Mouse (Mus musculus): ENCODE results near the gene Acsl3. TPM values are rescaled to one million over a fixed set of nuclear protein-coding genes. Genes with fewer than 3 reads are reported as not detected.

The Acsl3 gene
- polyA plus RNA-seq, 1 experiment from 2014 or later, result 66.9 TPM

GRCm38 (mm10) chr1:78642197-78642596 lies 15.4 kb upstream of the Acsl3 start:
- H3K9ac ChIP-seq (ENCODE audit: low read depth, low read length), result no peak overlapping the region
- H3K9me3 ChIP-seq (replicated peaks; ENCODE audit: control insufficient read depth, low read length), result no peaks in the 10 kb centered on the region
- no peaks in the 10 kb centered on the region for H3K4me1 ChIP-seq (ENCODE audit: control insufficient read depth, insufficient read depth, low read length)
- WGBS (ENCODE audit: insufficient replicate concordance), result 79% methylated on average over 2 of the region's 2 CpGs
- no peak overlapping the region for H3K4me3 ChIP-seq (ENCODE audit: low read depth, low read length)
- ATAC-seq (replicated peaks; ENCODE audit: insufficient number of reproducible peaks, low FRiP score, low TSS enrichment), result no peak
- no peaks in the 10 kb centered on the region for H3K27me3 ChIP-seq (ENCODE audit: control insufficient read depth, insufficient read depth, low read length)
- H3K36me3 ChIP-seq (ENCODE audit: control insufficient read depth, insufficient read depth, low read length), result no peaks in the 10 kb centered on the region
- H3K4me2 ChIP-seq, result no peak overlapping the region
- no peak overlapping the region for H3K27ac ChIP-seq (ENCODE audit: low read depth, low read length)

- Histone ChIP-seq H3K27me3 (ENCODE audit: control insufficient read depth, insufficient read depth, low read length) (no peaks in the 10 kb centered on the region), H3K4me2 (no peak overlapping the region), H3K4me3 (ENCODE audit: low read depth, low read length) (no peak overlapping the region), H3K4me1 (ENCODE audit: control insufficient read depth, insufficient read depth, low read length) (no peaks in the 10 kb centered on the region), H3K36me3 (ENCODE audit: control insufficient read depth, insufficient read depth, low read length) (no peaks in the 10 kb centered on the region), H3K27ac (ENCODE audit: low read depth, low read length) (no peak overlapping the region), H3K9me3 (replicated peaks; ENCODE audit: control insufficient read depth, low read length) (no peaks in the 10 kb centered on the region), H3K9ac (ENCODE audit: low read depth, low read length) (no peak overlapping the region)
- WGBS (ENCODE audit: insufficient replicate concordance), result 70% methylated on average over 8 of the region's 8 CpGs
- no peak for ATAC-seq (replicated peaks; ENCODE audit: insufficient number of reproducible peaks, low FRiP score, low TSS enrichment)
Measured at GRCm38 (mm10) chr1:78647317-78647885, 10.2 kb upstream of the Acsl3 start.

DNA sequence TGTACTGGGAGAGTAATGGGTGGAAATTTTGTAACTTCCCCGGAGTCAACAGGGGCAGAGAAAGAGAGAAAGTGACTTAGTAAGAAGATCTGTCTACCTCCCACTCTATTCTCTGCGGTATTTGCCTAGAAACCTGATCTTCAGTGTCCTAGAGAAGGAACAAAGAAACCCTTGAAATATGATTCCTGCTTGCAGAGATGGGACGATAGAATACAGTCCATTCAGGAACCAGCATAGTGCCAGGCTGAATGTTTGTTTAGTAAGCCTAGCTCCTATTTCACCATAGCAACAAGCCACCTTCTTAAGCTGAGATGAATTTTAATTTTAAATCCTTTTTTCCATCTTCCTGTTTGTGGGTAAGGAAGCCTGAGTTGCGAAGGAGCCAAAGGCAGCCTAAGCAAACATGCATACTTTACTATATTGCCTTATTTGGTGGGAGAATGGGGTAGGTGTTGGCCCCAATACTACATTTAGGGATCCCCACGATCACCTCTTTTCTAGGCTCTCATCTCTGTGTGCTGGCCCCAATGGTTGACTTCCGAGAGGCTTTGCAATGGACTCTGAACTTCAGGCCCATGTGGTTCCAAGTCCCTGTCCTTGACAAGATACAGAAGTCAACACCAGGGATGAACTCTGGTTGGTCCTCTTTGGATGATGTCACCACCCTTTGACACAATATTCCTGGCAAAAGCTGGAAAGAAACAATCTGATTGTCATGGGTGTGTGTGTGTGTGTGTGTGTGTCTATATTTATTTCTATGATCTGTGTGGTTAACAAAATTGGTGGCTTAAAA lies 8.2 kb upstream of the Acsl3 start:
- 53% methylated on average over 6 of the region's 6 CpGs for WGBS (ENCODE audit: insufficient replicate concordance)
- ATAC-seq (replicated peaks; ENCODE audit: insufficient number of reproducible peaks, low FRiP score, low TSS enrichment), result no peak
- H3K4me3 ChIP-seq (ENCODE audit: low read depth, low read length), result no peak overlapping the region

DNA sequence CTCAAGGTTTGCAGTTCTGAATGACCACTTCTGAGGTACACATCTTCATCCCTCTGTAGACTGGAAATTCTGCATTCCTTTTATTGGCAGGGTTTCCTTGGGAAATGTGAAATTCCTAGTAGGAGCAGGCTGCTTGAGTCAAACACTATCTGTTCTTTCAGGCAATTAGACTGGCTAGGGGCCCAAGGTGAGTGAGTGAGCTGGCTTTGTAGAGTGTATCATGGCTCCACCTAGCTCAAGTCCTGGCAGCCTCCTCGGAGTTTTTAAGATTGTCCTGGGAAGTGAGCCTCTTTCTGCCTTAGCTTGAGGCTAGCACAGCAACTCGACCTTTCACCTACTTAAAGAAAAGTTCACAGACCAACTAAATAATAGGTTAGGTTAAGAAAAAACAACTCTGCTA lies 1.2 kb upstream of the Acsl3 start:
- Histone ChIP-seq H3K27me3 (ENCODE audit: control insufficient read depth, insufficient read depth, low read length) (no peaks in the 10 kb centered on the region), H3K4me1 (ENCODE audit: control insufficient read depth, insufficient read depth, low read length) (peaks cover 15% of the 10 kb centered on the region; the same call in 1 of the 2 replicates), H3K9me3 (replicated peaks; ENCODE audit: control insufficient read depth, low read length) (no peaks in the 10 kb centered on the region), H3K36me3 (ENCODE audit: control insufficient read depth, insufficient read depth, low read length) (no peaks in the 10 kb centered on the region), H3K27ac (ENCODE audit: low read depth, low read length) (no peak overlapping the region), H3K4me3 (ENCODE audit: low read depth, low read length) (no peak overlapping the region), H3K4me2 (no peak overlapping the region), H3K9ac (ENCODE audit: low read depth, low read length) (no peak overlapping the region)
- ATAC-seq (replicated peaks; ENCODE audit: insufficient number of reproducible peaks, low FRiP score, low TSS enrichment), result no peak
- 10% methylated on average over 2 of the region's 2 CpGs for whole genome bisulfite sequencing (ENCODE audit: insufficient replicate concordance)

More for the DNA sequence above, 8.2 kb upstream of the Acsl3 start:
- no peaks in the 10 kb centered on the region for H3K27me3 ChIP-seq (ENCODE audit: control insufficient read depth, insufficient read depth, low read length)
- no peak overlapping the region for H3K27ac ChIP-seq (ENCODE audit: low read depth, low read length)
- H3K36me3 ChIP-seq (ENCODE audit: control insufficient read depth, insufficient read depth, low read length), result no peaks in the 10 kb centered on the region
- H3K4me1 ChIP-seq (ENCODE audit: control insufficient read depth, insufficient read depth, low read length), result no peaks in the 10 kb centered on the region
- no peaks in the 10 kb centered on the region for H3K9me3 ChIP-seq (replicated peaks; ENCODE audit: control insufficient read depth, low read length)
- H3K4me2 ChIP-seq, result no peak overlapping the region
- no peak overlapping the region for H3K9ac ChIP-seq (ENCODE audit: low read depth, low read length)

- H3K9ac ChIP-seq (ENCODE audit: low read depth, low read length), result peak overlapping the region; percentile 61; the same call in 1 of the 2 replicates
- peak overlapping the region; percentile 70 for H3K4me2 ChIP-seq
- H3K9me3 ChIP-seq (replicated peaks; ENCODE audit: control insufficient read depth, low read length), result no peaks in the 10 kb centered on the region
- peaks cover 17% of the 10 kb centered on the region; the same call in 1 of the 2 replicates for H3K4me1 ChIP-seq (ENCODE audit: control insufficient read depth, insufficient read depth, low read length)
- no peaks in the 10 kb centered on the region for H3K27me3 ChIP-seq (ENCODE audit: control insufficient read depth, insufficient read depth, low read length)
- no peaks in the 10 kb centered on the region for H3K36me3 ChIP-seq (ENCODE audit: control insufficient read depth, insufficient read depth, low read length)
- no peak for ATAC-seq (replicated peaks; ENCODE audit: insufficient number of reproducible peaks, low FRiP score, low TSS enrichment)
- WGBS (ENCODE audit: insufficient replicate concordance), result 27% methylated on average over 22 of the region's 22 CpGs
- peak overlapping the region; percentile 97 for H3K4me3 ChIP-seq (ENCODE audit: low read depth, low read length)
- H3K27ac ChIP-seq (ENCODE audit: low read depth, low read length), result peak overlapping the region; percentile 62; the same call in 1 of the 2 replicates
Measured at GRCm38 (mm10) chr1:78657021-78657629, 500 bp upstream of the Acsl3 start.

GRCm38 (mm10) chr1:78658441-78659269 lies 1.0 kb downstream of the Acsl3 start:
- peaks cover 17% of the 10 kb centered on the region; the same call in 1 of the 2 replicates for H3K4me1 ChIP-seq (ENCODE audit: control insufficient read depth, insufficient read depth, low read length)
- no peaks in the 10 kb centered on the region for H3K27me3 ChIP-seq (ENCODE audit: control insufficient read depth, insufficient read depth, low read length)
- no peaks in the 10 kb centered on the region for H3K9me3 ChIP-seq (replicated peaks; ENCODE audit: control insufficient read depth, low read length)
- 0 out of 2 replicates have a peak, but pooled peaks have one; percentile 0 for ATAC-seq (replicated peaks; ENCODE audit: insufficient number of reproducible peaks, low FRiP score, low TSS enrichment)
- peak overlapping the region; percentile 87 for H3K27ac ChIP-seq (ENCODE audit: low read depth, low read length)
- WGBS (ENCODE audit: insufficient replicate concordance), result 3% methylated on average over 20 of the region's 20 CpGs
- H3K9ac ChIP-seq (ENCODE audit: low read depth, low read length), result peak overlapping the region; percentile 92
- no peaks in the 10 kb centered on the region for H3K36me3 ChIP-seq (ENCODE audit: control insufficient read depth, insufficient read depth, low read length)
- peak overlapping the region; percentile 70 for H3K4me2 ChIP-seq
- peak overlapping the region; percentile 97 for H3K4me3 ChIP-seq (ENCODE audit: low read depth, low read length)

- no peaks in the 10 kb centered on the region for H3K36me3 ChIP-seq (ENCODE audit: control insufficient read depth, insufficient read depth, low read length)
- peak overlapping the region; percentile 92 for H3K9ac ChIP-seq (ENCODE audit: low read depth, low read length)
- WGBS (ENCODE audit: insufficient replicate concordance), result 53% methylated on average over 4 of the region's 4 CpGs
- ATAC-seq (replicated peaks; ENCODE audit: insufficient number of reproducible peaks, low FRiP score, low TSS enrichment), result no peak
- peak overlapping the region; percentile 70 for H3K4me2 ChIP-seq
- H3K27me3 ChIP-seq (ENCODE audit: control insufficient read depth, insufficient read depth, low read length), result no peaks in the 10 kb centered on the region
- 0 out of 2 replicates have a peak overlapping the region, but pooled peaks have one; percentile 15 for H3K27ac ChIP-seq (ENCODE audit: low read depth, low read length)
- peaks cover 17% of the 10 kb centered on the region; the same call in 1 of the 2 replicates for H3K4me1 ChIP-seq (ENCODE audit: control insufficient read depth, insufficient read depth, low read length)
- no peaks in the 10 kb centered on the region for H3K9me3 ChIP-seq (replicated peaks; ENCODE audit: control insufficient read depth, low read length)
- peak overlapping the region; percentile 97 for H3K4me3 ChIP-seq (ENCODE audit: low read depth, low read length)
Measured at GRCm38 (mm10) chr1:78659270-78659823, 1.7 kb downstream of the Acsl3 start.

DNA sequence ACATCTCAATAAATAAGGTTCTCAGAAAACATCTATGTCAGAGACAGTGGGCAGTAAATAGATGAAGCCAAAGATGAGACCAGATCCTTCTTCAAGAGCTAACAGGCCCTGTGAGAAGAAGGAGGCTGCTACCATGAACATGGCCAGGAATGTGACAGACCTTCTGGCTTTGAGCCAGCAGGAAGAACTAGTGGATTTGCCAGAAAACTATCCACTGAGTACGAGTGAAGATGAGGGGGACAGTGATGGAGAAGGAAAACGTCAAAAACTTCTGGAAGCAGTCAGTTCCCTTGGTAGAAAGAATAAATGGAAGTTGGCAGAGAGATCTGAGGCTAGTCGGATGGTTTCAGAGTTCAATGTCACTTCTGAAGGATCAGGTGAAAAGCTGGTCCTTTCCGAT lies 6.7 kb downstream of the Acsl3 start:
- H3K9ac ChIP-seq (ENCODE audit: low read depth, low read length), result no peak overlapping the region
- H3K9me3 ChIP-seq (replicated peaks; ENCODE audit: control insufficient read depth, low read length), result no peaks in the 10 kb centered on the region
- peaks cover 16% of the 10 kb centered on the region for H3K36me3 ChIP-seq (ENCODE audit: control insufficient read depth, insufficient read depth, low read length)
- no peaks in the 10 kb centered on the region for H3K27me3 ChIP-seq (ENCODE audit: control insufficient read depth, insufficient read depth, low read length)
- WGBS (ENCODE audit: insufficient replicate concordance), result 77% methylated on average over 4 of the region's 4 CpGs
- peaks cover 17% of the 10 kb centered on the region; the same call in 1 of the 2 replicates for H3K4me1 ChIP-seq (ENCODE audit: control insufficient read depth, insufficient read depth, low read length)
- no peak for ATAC-seq (replicated peaks; ENCODE audit: insufficient number of reproducible peaks, low FRiP score, low TSS enrichment)
- H3K4me3 ChIP-seq (ENCODE audit: low read depth, low read length), result no peak overlapping the region
- H3K27ac ChIP-seq (ENCODE audit: low read depth, low read length), result no peak overlapping the region
- H3K4me2 ChIP-seq, result no peak overlapping the region
